Mouse (Mus musculus) gastrocnemius, postnatal 25 days (tissue): ENCODE results near the gene Map7d3. TPM values are rescaled to one million over a fixed set of nuclear protein-coding genes. Genes with fewer than 3 reads are reported as not detected.

Experiments
- DNase-seq: peaks from one replicate; pipeline ENCODE4 v3.0.0; 2022
- long read RNA-seq, 2 experiments: library from polyadenylated mRNA; stranded (forward); transcript quantifications; one replicate each; pipeline ENCODE4 v2.0.0; 2021
- total RNA-seq, 2 experiments: library from RNA; stranded (reverse); gene quantifications; 1 replicate in 1 of 2; 2 replicates in 1 of 2; pipeline ENCODE4 v1.2.3; 2021

Map7d3 gene
- total RNA-seq, result under 1 TPM in 1 of 2 experiments, not detected in 1; 0.29 TPM
- long read RNA-seq, experiment 1, result 0 reads
- long read RNA-seq, experiment 2, result 0 reads

DNA sequence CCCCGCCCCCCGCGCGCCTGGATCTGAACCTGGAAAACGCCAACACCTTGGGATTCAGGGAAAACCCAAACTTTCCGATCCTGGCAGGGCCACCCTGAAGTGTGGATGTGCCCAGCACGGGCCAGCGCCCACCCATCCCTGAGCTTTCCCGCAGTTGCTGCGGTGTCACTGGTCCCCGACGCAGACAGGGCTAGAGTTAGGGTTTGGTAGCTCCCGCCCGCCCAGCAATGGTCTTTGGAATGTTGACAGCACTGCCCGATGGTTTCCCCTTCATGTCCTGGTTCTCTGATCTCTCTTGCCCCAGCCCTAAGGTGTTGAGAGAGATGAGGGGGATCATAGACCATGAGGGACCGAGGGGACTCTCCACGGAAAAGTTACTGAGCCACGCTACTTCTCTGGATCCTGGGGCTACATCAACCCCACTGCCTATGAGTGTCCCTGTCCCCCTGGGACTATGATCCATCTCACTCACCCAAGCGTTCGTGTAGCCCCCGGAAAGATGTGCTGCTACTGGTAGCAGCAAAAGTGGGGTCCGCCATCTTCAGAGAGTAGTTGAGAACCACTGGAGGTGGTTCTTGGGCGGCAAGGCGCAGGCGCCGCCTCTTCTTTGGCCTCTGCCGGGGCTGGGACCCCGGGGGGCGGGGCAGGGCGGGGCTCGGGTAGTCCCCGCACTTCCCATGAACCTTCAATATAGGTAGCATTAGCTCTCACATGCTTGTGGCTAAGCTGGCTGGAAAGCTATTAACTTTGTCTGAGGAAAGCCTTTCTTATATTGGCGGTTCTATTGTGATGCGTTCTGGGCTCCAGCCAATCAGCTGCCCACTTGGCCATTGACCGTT is at the start of gene Map7d3:
Gene Map7d3 (minus strand): TSS at position 562 of the 839 bp plus-strand sequence.
- DNase-seq, result peak; percentile 13

GRCm38 (mm10) chrX:56869863-56870262 is 47.7 kb upstream of the Map7d3 start, which contains the start of gene Adgrg4:
Gene Adgrg4, plus strand, starts transcription at chrX:56870163.
- no peak for DNase-seq

DNA sequence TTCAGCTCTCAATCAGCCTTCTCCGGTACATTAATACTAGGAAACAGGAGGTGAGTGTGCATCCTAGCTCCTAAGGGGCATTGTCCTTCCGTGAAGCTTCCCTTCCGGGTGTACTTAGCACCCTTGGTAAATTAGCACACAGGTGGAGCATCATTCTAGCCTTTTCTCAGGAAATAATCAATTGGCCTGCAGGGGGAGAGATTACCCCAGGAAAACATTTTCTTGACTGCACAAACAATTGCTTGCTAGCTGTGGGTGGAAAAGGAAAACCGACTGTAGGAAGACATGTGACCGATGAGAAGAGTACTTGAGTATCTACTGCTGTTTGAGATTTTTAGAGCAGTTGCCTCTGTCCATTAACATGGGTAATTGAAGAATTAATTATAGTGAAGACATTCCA is 19.1 kb upstream of the Map7d3 start:
- no peak for DNase-seq

- no peak for DNase-seq
Measured at GRCm38 (mm10) chrX:56839369-56839768, 17.2 kb upstream of the Map7d3 start.

DNA sequence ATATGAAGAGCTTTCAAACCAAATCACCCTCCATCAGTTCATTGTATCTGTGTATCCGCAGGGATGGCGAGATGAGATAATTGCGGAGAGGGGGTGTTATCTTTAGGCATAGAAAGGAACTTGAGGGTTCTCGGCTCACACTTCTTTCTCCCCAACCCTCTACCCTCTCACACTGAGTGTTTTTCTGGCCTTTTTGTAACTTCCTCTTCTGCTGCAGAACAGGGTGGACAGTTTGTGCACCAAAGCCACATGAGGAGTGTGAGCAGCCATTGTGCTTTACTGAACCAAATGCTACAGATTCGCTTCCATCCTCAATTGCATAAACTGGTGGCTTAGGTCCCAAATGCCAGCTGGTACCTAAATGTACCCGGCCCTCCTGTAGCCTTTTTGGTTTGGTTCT is 13.7 kb upstream of the Map7d3 start:
- no peak for DNase-seq

DNA sequence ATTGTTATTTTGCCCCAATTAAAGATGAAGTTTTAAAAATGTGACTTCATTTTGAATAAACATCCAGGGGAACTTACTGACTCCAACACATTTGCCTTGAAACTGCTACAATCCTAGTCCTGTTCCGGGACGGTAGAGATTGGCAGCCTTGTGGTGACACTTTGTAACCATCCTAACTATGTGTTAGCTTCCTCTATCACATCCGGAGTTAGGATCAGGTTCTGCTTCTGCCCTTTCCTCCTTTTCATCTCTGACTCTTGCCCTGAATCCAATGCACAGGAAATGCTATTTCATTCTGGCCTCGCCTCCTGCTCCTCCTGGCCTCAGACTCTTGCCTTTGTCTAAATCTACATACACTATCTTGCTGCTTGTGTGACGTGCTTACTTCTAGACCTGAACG is 5.4 kb upstream of the Map7d3 start:
- DNase-seq, result no peak

DNA sequence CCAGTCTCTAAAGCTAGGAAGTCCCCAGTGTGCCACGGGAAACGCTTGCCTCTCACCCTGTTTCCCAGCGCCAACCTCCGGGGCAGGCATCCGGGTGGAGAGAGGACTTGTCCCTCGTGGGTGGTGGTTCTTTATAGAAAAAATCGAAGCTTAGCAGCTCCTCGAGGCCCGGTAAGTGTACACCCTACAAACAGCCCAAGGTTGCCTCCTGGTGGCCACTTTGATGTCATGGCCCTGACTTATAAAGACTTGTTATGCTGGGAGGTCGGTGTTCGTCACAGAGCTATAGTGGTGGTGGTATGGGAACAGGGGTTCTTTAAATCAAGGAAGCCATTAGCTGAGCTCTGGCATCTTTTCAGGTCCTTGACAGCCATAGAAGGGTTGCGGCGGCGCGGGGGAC is 30.9 kb downstream of the Map7d3 start:
- DNase-seq, result peak; percentile 31

DNA sequence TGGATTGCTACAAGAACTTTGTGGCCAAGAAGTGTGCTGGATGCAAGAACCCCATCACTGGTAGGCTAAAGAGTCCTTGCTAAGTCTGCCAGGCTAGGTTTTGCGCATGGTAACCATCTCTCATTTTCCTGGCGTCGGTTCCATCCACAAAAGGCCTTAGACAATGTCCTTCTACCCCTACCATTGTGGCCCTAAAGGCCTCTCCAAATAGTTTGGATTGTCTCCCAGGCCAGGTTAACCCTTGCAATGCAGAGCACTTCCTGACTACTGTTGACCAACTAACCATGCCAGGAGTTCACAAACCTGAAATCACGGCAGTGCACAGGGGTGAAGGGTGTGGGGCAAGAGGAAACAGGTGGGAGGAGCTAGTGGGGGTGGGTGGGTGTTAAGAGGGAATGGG is 31.5 kb downstream of the Map7d3 start:
- DNase-seq, result no peak

DNA sequence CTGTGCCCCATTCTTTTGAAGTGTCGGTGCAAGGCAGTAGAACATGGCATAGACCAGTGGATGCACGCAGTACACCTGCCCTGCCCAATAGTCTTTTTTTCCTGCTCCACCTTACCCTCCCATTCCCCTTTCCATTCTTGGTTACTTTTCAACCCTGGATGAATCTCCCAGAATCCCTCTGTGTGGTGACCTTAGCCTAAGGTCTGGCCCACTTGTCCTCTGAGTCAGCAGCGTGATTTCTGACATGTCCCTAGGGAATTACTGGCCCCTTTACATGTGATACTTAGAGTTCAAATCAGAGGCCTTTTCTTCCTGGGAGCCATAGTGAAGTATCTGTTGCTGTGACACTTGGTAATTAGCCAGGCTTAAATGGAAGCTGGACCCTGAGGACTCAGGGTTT is 34.6 kb downstream of the Map7d3 start:
- no peak for DNase-seq

GRCm38 (mm10) chrX:56786281-56787061 is 35.7 kb downstream of the Map7d3 start:
- DNase-seq, result peak; percentile 35

- DNase-seq, result no peak
Measured at GRCm38 (mm10) chrX:56773329-56773728, 48.8 kb downstream of the Map7d3 start.

GRCm38 (mm10) chrX:56771751-56772150 is 50.4 kb downstream of the Map7d3 start:
- DNase-seq, result no peak

DNA sequence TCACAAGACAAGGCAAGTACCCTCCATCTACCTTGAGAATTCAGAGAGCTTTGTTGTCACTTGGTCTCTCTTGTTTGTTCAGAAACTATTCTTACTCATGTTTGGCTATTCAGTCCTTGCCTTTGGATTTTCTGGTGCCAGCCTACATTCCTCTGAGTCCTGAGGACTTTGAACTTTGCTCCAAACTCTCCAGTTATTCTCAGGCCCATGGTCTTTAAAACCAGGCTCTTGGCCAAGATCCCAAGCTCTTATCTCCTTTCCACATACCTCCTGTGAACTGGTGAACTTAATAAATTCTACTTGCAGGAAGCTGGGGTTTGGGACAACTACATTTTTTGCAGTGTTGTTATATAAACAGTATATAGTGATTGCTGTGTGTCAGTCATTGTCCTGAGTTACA is 52.3 kb downstream of the Map7d3 start:
- no peak for DNase-seq

GRCm38 (mm10) chrX:56760257-56760760 is 61.8 kb downstream of the Map7d3 start:
- no peak for DNase-seq

DNA sequence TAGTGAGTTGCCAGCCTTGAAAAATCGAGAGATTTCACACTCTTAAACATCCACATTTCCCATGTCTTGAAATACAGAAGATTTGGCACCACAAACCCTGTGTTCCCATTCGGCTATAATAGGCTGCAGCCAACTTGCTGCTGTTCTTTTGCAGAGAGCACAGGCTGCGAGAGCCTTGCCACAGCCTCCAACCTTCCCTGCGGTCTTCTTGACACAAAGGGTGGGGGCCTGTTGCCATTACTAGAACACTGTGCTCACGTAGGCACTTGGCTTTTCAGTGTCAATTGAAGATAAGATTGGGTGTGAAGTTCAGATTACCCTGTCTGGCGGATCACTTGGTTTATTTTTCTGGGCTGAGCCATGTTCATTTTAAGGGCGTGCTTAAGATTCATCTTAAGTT is 65.8 kb downstream of the Map7d3 start:
- DNase-seq, result no peak

- DNase-seq, result no peak
Measured at GRCm38 (mm10) chrX:56755646-56756045, 66.5 kb downstream of the Map7d3 start.

GRCm38 (mm10) chrX:56753317-56754289 is 68.5 kb downstream of the Map7d3 start:
- DNase-seq, result no peak

DNA sequence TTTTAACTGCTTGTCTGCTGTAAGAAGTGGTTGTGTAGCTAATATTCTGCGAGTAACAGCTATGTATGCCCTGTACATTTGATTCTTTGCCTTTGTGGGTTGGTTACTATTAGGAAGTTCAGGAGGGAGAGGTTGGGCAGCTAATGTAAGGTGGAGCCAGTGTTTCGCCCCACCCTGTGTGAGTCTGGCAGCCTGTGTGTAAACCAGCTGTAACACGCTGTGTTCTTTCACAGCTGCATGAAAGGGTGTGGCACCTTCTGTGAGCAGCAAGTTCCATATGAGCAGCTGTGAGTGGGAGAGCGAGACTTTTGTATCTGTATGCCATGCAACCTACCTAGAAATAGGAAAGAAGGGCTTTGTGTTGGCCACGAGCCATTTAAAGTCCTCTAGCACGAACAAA is 70.0 kb downstream of the Map7d3 start:
- DNase-seq, result no peak

DNA sequence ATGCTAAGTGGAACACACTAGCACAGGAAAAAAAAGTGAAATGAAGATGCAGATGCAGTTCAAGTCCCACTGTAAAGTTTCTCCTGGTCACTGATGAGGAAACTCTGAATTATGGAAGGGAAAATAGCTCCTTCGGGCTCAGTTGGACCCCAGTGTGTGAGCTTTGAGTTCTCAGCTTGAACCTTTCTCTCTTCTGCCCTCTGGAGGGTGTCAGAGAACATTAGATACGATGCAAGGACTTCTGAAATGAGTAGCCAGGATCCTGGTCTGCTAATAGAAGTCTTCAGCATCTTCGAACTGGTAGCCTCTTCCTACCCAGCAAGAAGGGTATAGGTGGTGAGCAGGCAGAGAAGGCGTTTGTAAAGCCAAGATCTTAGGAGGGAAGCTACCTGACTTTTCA is 70.6 kb downstream of the Map7d3 start:
- DNase-seq, result no peak
